Mouse (Mus musculus) liver, embryonic 12.5 days (tissue): ENCODE results near the gene Fcgr3. TPM values are rescaled to one million over a fixed set of nuclear protein-coding genes. Genes with fewer than 3 reads are reported as not detected.
"Not testable (repeated sequence)": the region's sequence is repeated elsewhere in the genome, so short reads cannot be mapped to it uniquely, and the experiment has no call there.

Experiments
- ATAC-seq: fragments of 200-750 bp; cut with Nextera tagmentation; 2 replicates; pipeline ENCODE4 v1.8.0; 2017; ENCODE audit warnings: moderate number of reproducible peaks, mild to moderate bottlenecking, moderate library complexity
- H3K27ac ChIP-seq: fragments of 300-500 bp; sonication (generic); 2 replicates; pipeline ENCODE4 v1.5.1; 2016; ENCODE audit warnings: mild to moderate bottlenecking
- H3K27me3 ChIP-seq: fragments of 300-500 bp; sonication (generic); replicated peaks from 2 replicates; pipeline ENCODE4 v1.6.1; 2016; ENCODE audit warnings: mild to moderate bottlenecking, moderate library complexity
- H3K36me3 ChIP-seq: fragments of 300-500 bp; sonication (generic); 2 replicates; pipeline ENCODE4 v1.6.1; 2016; ENCODE audit warnings: mild to moderate bottlenecking, moderate library complexity
- H3K4me1 ChIP-seq: fragments of 300-500 bp; sonication (generic); 2 replicates; pipeline ENCODE4 v1.6.1; 2016
- H3K4me2 ChIP-seq: fragments of 300-500 bp; sonication (generic); 2 replicates; pipeline ENCODE4 v1.6.1; 2016; ENCODE audit warnings: mild to moderate bottlenecking, moderate library complexity
- H3K4me3 ChIP-seq: fragments of 300-500 bp; sonication (generic); 2 replicates; pipeline ENCODE4 v1.5.1; 2016; ENCODE audit warnings: mild to moderate bottlenecking, moderate library complexity
- H3K9ac ChIP-seq: fragments of 300-500 bp; sonication (generic); 2 replicates; pipeline ENCODE4 v1.6.1; 2016; ENCODE audit warnings: mild to moderate bottlenecking, moderate library complexity
- H3K9me3 ChIP-seq: fragments of 300-500 bp; sonication (generic); replicated peaks from 2 replicates; pipeline ENCODE4 v1.6.1; 2016; ENCODE audit warnings: mild to moderate bottlenecking, moderate library complexity
- WGBS: fragments of 180-500 bp; shearing (Covaris S2); methylation state at CpG from one replicate; pipeline ENCODE4 v1.1.7; 2016; ENCODE audit not compliant: insufficient replicate concordance; 5-methylcytosine and 5-hydroxymethylcytosine counted together
- polyA plus RNA-seq: library from polyadenylated mRNA; unstranded; fragments of >200 nt; fragmentation: Nextera tagmentation; extraction: Ambion mirVana; gene quantifications from 2 replicates; pipeline ENCODE4 v1.2.1, GENCODE M21; 2016

The Fcgr3 gene
- polyA plus RNA-seq = 16.1 and 17.0 TPM in 2 replicates

DNA sequence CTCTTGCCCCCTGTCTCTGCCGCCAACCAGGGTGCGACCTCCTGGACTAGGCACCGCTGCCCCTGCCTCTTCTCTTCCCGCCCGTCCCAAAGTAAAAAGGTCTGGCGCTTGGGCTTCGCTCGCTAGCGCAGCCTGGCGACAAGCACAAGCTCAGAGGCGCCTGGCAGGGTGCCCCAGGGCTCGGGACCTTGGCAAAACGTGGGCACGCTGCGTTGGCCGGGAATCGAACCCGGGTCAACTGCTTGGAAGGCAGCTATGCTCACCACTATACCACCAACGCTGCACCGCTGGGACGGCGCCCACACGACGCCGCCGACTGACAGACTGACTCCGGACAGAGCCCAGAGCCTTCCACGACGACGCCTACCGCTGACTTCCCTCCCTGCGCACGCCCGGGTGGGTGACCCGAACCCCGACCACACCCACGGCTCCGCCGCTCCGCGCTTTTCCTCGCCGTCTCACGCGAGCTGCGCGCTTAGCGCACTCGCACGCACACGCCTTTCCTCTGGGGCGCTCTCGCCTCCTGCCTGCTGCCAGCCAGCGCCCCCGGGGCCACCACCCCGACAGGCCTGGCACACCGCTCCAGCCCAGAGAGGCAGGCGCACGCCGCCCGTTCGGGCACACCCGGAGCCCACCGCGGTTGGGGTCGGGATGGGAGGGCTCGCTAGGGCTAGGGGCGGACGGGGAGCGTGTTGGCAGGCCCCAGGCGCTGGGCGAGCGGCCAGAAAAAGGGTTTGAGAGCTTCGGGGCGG, at the start of gene Fcgr3:
Gene Fcgr3 (minus strand): TSS at position 445 of the 752 bp plus-strand sequence.
- Histone ChIP-seq H3K27me3 (peaks cover 38% of the 10 kb centered on the region), H3K4me2 (peak within 1 kb of the TSS; percentile 60), H3K4me1 (peaks cover 36% of the 10 kb centered on the region), H3K4me3 (peak within 1 kb of the TSS; percentile 52), H3K9ac (peak within 1 kb of the TSS; percentile 50), H3K27ac (peak within 1 kb of the TSS; percentile 5; the same call in 1 of the 2 replicates)
- ATAC-seq = peak; percentile 73
- H3K9me3 ChIP-seq, H3K36me3 ChIP-seq: not testable (repeated sequence)
- under 1% methylated on average over 43 of the region's 75 CpGs for WGBS

DNA sequence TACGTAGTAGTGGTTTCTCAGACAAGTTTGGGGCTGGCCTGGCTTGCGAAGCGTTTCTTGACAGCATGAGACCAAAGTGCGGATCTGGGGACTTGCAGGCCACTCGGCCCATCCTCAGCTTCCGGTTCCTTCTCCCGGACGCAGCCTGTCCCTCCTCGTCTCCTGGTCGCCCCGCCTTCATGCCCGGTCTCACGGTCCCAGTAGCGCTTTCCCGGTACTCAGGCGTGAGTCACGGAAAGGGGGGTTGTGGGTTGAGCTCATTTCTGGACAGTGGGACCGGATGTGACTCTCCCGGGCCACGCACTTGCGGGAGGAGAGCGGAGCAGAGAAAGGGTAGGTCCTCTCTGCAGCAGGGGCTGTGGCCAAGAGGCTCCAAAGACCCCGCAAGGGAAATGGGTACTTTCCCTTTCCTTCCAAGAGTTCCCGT, 49.2 kb upstream of the Fcgr3 start, which contains the start of gene Cfap126:
Gene Cfap126 (plus strand): TSS at position 46 of the 427 bp plus-strand sequence.
- WGBS = under 1% methylated on average over 24 of the region's 24 CpGs
- peak within 1 kb of the TSS; percentile 76 for H3K9ac ChIP-seq
- no peaks in the 10 kb centered on the region for H3K36me3 ChIP-seq
- H3K4me3 ChIP-seq = peak within 1 kb of the TSS; percentile 68
- H3K9me3 ChIP-seq = no peaks in the 10 kb centered on the region
- peak within 1 kb of the TSS; percentile 73 for H3K27ac ChIP-seq
- peak; percentile 42 for ATAC-seq
- H3K27me3 ChIP-seq = no peaks in the 10 kb centered on the region
- H3K4me1 ChIP-seq = peaks cover 70% of the 10 kb centered on the region
- peak within 1 kb of the TSS; percentile 82 for H3K4me2 ChIP-seq

DNA sequence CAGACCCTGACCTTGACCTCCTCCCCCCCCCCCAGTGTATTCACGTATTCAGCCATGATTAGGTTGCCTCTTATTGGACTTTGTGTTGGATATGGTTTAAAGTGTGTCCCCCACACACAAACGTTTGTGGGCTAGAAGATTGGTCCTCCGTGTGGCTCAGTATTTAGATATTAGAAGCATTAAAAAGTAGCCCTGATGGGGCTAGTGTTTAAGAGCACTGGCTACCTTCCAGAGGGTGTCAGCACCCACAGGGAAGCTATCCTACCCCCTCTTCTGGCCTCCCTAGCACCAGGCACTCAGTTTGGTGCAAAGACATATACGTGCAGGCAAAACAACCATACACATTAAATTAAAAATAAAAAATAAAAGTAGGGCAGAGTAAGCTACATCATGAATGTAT, 48.3 kb upstream of the Fcgr3 start:
- H3K9ac ChIP-seq = no peak overlapping the region

DNA sequence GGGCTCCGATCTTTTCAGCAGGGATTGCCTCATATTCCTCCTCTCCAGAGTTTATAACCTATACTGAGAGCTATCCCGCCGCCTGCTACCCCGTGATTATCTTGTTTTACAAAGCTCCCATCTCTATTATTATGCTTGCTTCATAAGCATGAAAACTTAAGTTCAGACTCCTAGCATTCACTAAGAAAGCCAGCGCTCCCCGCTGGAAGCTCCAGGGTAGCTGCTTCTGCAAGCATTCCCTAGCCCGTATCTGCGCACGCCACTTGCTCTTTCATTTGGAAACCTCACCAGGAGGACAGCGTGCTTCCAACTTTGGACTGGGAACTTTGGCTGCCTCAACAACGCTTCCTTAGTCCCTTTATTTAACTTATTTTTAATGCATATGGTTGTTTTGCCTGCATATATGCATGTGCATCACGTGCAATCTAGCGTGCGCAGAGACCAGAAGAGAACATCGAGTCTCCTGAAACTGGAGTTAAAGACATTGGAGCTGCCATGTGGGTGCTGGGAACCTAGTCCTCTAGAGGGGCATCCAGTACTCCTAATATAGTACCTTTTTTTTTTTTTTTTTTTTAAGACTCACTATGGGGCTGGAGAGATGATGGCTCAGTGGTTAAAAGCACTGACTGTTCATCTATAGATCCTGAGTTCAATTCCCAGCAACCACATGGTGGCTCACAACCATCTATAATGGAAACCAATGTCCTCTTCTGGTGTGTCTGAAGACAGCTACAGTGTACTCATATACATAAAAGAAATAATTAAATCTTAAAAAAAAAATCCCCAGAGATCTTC, 47.2 kb upstream of the Fcgr3 start:
- Histone ChIP-seq H3K27ac (peak overlapping the region; percentile 84), H3K27me3 (no peaks in the 10 kb centered on the region), H3K4me3 (peak overlapping the region; percentile 68), H3K9me3 (no peaks in the 10 kb centered on the region), H3K4me2 (peak overlapping the region; percentile 82), H3K36me3 (no peaks in the 10 kb centered on the region), H3K4me1 (peaks cover 66% of the 10 kb centered on the region), H3K9ac (peak overlapping the region; percentile 74)
- WGBS = 6% methylated on average over 15 of the region's 15 CpGs
- peak; percentile 8; the same call in 1 of the 2 replicates for ATAC-seq

More for the DNA sequence above, 48.3 kb upstream of the Fcgr3 start:
- Histone ChIP-seq H3K4me1 (peaks cover 70% of the 10 kb centered on the region), H3K4me2 (peak overlapping the region; percentile 82), H3K27ac (0 out of 2 replicates have a peak overlapping the region, but pooled peaks have one; percentile 73), H3K4me3 (no peak overlapping the region), H3K9me3 (no peaks in the 10 kb centered on the region), H3K27me3 (no peaks in the 10 kb centered on the region), H3K36me3 (no peaks in the 10 kb centered on the region)
- no peak for ATAC-seq
- WGBS = 82% methylated on average over 4 of the region's 4 CpGs

DNA sequence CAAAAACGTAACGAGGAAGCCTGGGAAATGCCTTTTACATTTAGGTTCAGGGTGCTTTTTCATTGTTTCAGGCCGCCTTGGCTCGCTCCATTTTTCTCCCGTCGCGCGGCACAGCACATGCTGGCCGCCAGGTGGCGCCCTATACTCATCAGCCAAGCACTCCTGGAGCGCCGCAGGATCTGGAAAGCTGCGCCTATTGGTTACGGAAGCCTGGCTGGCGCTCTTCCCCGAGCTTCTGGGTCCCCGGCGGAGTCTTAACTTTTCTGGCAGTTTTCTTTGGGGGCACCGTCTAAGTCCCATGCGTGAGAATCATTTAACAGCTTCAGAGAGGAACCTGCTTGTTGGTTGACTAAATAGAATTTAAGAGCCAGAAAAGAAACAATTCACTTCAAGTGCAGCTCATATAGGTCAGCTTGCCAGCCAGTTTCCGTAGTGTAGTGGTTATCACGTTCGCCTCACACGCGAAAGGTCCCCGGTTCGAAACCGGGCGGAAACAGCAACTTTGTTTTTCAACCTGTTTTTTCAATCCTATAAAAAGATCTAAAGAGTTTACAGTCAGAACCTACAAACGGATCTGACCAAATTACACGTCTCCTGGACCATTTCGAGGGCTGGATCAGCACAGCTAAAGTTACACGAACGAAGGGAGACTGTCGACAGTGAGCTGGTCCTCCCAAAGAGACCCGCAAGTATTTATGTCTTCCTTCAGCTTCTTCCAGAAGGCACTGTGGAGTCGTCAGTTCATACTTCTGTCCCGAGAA, 46.5 kb upstream of the Fcgr3 start:
- Histone ChIP-seq H3K27ac (peak overlapping the region; percentile 84), H3K9ac (peak overlapping the region; percentile 74), H3K4me3 (peak overlapping the region; percentile 68), H3K9me3 (no peaks in the 10 kb centered on the region), H3K4me2 (peak overlapping the region; percentile 82), H3K36me3 (no peaks in the 10 kb centered on the region), H3K27me3 (no peaks in the 10 kb centered on the region), H3K4me1 (peaks cover 58% of the 10 kb centered on the region)
- under 1% methylated on average over 38 of the region's 38 CpGs for WGBS
- peak; percentile 85 for ATAC-seq

DNA sequence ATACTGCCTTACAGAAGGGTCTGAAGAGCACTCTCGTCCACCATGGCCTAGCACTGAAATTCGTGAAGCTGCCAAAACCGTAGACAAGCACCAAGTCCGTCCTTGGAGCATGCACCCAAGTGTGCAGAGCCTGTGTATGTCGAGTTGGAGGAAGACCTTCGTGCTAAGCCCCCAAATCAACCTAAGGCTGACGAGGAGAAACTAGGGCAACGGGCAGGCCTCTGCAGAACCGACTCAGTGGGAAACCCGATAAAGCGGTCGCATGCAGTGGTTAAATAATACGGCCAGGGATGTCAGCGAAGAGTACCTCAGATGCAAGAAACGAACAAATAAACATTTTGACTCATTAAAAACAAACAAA, 45.9 kb upstream of the Fcgr3 start:
- Histone ChIP-seq H3K27ac (peak overlapping the region; percentile 84; the same call in 1 of the 2 replicates), H3K36me3 (no peaks in the 10 kb centered on the region), H3K9me3 (no peaks in the 10 kb centered on the region), H3K4me3 (peak overlapping the region; percentile 68), H3K27me3 (no peaks in the 10 kb centered on the region), H3K4me2 (peak overlapping the region; percentile 82), H3K4me1 (peaks cover 52% of the 10 kb centered on the region), H3K9ac (peak overlapping the region; percentile 68)
- 23% methylated on average over 15 of the region's 15 CpGs for WGBS
- ATAC-seq = peak; percentile 25; the same call in 1 of the 2 replicates

DNA sequence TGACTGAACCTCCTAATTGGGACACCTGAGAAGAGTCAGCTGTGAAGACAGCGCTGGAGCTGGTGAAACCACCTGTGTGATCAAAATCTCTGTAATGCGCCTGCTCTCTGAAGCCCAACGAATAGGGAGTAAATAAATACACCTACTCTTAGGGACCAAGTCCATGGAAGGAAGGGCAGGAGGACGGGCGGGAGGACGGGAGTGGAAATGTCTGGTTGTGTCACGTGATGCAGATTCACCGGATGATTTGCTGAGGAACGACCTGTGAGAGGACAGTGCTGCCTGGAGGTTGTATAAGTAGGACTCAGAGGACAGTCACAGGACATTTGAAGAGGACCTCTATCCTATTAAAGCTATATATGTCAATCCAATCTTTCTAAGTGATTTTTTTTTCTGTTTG, 44.9 kb upstream of the Fcgr3 start:
- Histone ChIP-seq H3K4me3 (no peak overlapping the region), H3K4me1 (peaks cover 44% of the 10 kb centered on the region), H3K36me3 (no peaks in the 10 kb centered on the region), H3K9ac (no peak overlapping the region), H3K27ac (no peak overlapping the region), H3K4me2 (peak overlapping the region; percentile 27; the same call in 1 of the 2 replicates), H3K27me3 (no peaks in the 10 kb centered on the region), H3K9me3 (no peaks in the 10 kb centered on the region)
- no peak for ATAC-seq
- WGBS = 39% methylated on average over 9 of the region's 9 CpGs

DNA sequence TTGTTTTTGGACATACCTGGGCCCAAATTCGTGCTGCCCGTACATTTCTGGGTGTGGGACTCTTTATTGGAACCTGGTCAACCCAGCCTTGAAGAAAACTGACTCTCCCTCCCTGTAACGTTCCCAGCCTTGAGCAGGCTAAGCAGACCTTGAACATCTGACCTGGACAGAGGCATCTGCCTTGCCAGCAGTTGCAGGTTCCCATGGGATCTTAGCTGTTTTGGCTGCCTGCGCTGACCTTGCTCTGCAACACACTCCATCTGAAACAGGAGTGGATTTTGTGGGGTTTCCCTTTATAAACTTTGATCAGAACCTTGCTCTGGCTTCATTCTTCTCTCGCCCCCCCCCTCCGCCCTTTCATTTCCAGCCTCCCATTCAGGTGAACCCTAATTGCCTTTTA, 40.5 kb upstream of the Fcgr3 start:
- H3K4me2 ChIP-seq = no peak overlapping the region
- no peak overlapping the region for H3K4me3 ChIP-seq
- WGBS = 73% methylated on average over 6 of the region's 6 CpGs
- H3K4me1 ChIP-seq = peaks cover 36% of the 10 kb centered on the region
- no peak overlapping the region for H3K9ac ChIP-seq
- no peak for ATAC-seq
- H3K27ac ChIP-seq = no peak overlapping the region
- no peaks in the 10 kb centered on the region for H3K9me3 ChIP-seq
- no peaks in the 10 kb centered on the region for H3K27me3 ChIP-seq
- H3K36me3 ChIP-seq = no peaks in the 10 kb centered on the region

DNA sequence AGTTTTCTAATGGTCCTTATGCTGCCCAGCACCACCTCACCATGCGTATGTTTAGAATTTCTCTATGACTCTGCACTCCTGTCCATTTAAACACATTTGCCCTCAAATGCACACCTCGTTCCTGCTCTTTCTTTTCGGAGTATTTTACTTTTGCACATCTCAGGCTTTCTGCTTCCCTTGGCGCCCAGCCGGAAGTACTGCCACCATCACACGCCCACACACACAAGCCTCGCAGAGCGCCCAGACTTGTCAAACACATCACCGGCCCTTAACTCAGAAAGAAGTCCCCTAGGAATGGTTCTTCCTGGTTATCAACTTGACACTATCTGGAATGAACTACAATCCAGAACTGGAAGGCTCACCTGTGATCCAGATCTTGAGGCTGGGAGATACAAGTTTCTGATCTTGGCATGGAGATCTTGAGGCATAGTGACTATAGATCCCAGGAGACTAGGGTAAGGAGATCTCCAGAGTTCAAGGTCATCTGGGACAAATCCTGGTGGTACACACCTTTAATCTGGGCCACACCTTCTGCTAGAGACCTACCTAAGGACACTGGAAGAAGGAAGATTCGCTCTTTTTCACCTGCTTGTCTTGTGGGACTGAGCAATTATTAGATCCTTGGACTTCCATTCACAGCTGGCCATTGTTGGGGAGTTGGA, 38.6 kb upstream of the Fcgr3 start:
- Histone ChIP-seq H3K9ac (peak overlapping the region; percentile 60; the same call in 1 of the 2 replicates), H3K27ac (peak overlapping the region; percentile 58)

DNA sequence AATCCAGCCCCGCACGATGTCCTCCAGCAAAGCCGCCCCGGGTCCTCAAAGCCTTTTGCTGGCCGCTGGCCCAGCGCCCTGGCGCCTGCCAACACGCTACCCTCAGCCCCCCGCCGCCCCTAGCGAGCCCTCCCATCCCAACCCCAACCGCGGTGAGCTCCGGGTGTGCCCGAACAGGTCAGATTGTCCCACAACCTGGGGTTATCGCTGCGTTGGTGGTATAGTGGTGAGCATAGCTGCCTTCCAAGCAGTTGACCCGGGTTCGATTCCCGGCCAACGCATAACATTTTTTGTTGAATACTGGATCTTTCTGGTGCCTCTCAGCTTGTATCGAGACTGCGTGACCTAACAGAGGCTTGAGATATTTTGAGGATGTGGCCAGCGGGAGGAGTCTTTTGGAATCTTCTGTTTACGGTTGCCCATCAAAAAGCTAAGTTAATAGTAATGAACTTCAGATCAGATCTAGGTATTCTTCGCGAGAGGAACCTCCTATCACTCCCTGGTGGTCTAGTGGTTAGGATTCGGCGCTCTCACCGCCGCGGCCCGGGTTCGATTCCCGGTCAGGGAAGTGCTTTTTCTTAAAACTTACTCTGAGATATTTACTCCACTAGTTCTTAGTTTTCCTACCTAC, 37.9 kb upstream of the Fcgr3 start:
- H3K9ac ChIP-seq = peak overlapping the region; percentile 79
- 0% methylated on average over 35 of the region's 35 CpGs for WGBS

More for the DNA sequence above, 38.6 kb upstream of the Fcgr3 start:
- Histone ChIP-seq H3K4me3 (peak overlapping the region; percentile 75), H3K4me1 (peaks cover 32% of the 10 kb centered on the region), H3K9me3 (no peaks in the 10 kb centered on the region), H3K27me3 (no peaks in the 10 kb centered on the region), H3K36me3 (no peaks in the 10 kb centered on the region), H3K4me2 (peak overlapping the region; percentile 91)
- WGBS = 7% methylated on average over 10 of the region's 10 CpGs
- peak; percentile 19; the same call in 1 of the 2 replicates for ATAC-seq

More for the DNA sequence above, 37.9 kb upstream of the Fcgr3 start:
- Histone ChIP-seq H3K27ac (peak overlapping the region; percentile 85), H3K4me2 (peak overlapping the region; percentile 91), H3K4me1 (peaks cover 38% of the 10 kb centered on the region), H3K4me3 (peak overlapping the region; percentile 75), H3K9me3 (no peaks in the 10 kb centered on the region), H3K27me3 (no peaks in the 10 kb centered on the region), H3K36me3 (no peaks in the 10 kb centered on the region)
- peak; percentile 85 for ATAC-seq
